Mouse (Mus musculus): Measurements from ENCODE around the gene Cnr2. TPM values are rescaled to one million over a fixed set of nuclear protein-coding genes. Genes with fewer than 3 reads are reported as not detected.

The Cnr2 gene
- polyA plus RNA-seq, 1 experiment: not detected

- Histone ChIP-seq H3ac (ENCODE audit: control insufficient read depth, insufficient read length) (peak within 1 kb of the TSS; percentile 78), H3K36me3 (ENCODE audit: control insufficient read depth, insufficient read depth) (peaks cover 39% of the 10 kb centered on the region), H3K27me3 (ENCODE audit: control insufficient read depth, insufficient read depth, insufficient read length) (no peaks in the 10 kb centered on the region), H3K79me2 (ENCODE audit: control insufficient read depth, insufficient read depth) (peaks cover 40% of the 10 kb centered on the region), H3K4me2 (ENCODE audit: low read depth) (peak within 1 kb of the TSS; percentile 89), H3K4me3 (peak within 1 kb of the TSS; percentile 90)
- TF ChIP-seq TCF12 (IDR thresholded peaks at IDR 0.05; ENCODE audit: insufficient read depth, poor library complexity, severe bottlenecking) (no peak), MYOD1 (IDR thresholded peaks at IDR 0.05; ENCODE audit: control insufficient read depth in 1 of 3, insufficient read length in 2 of 3, low read depth in 2 of 3) (peak in 2 of 3 experiments; percentile 60 to 80), POLR2AphosphoS2 (IDR thresholded peaks at IDR 0.05; ENCODE audit: insufficient read length, low read depth) (peak; percentile 80), CEBPB (IDR thresholded peaks at IDR 0.05; ENCODE audit: insufficient read depth, poor library complexity, severe bottlenecking) (0 out of 2 replicates have a peak, but pooled peaks have one; percentile 40), POLR2A (IDR thresholded peaks at IDR 0.05; ENCODE audit: insufficient read length, low read depth) (peak; percentile 76), MYOG (IDR thresholded peaks at IDR 0.05; ENCODE audit: control insufficient read depth in 1 of 3, insufficient read depth in 1 of 3, insufficient read length in 2 of 3, low read depth in 2 of 3) (peak; percentile 27 to 84 (median 62)), MAX (IDR thresholded peaks at IDR 0.05; ENCODE audit: low read depth) (no peak)
These were observed 21.5 kb upstream of the Cnr2 start, which contains the start of gene Pnrc2 for GRCm38 (mm10) chr4:135873526-135874202. TSS of gene Pnrc2 (minus strand) at chr4:135873850.

- no peak for TF ChIP-seq E2F4 (IDR thresholded peaks at IDR 0.05; ENCODE audit: insufficient read depth)
- no peak for TF ChIP-seq MYOG (IDR thresholded peaks at IDR 0.05; ENCODE audit: control insufficient read depth in 1 of 3, insufficient read depth in 1 of 3, insufficient read length in 2 of 3, low read depth in 2 of 3)
- no peak for TF ChIP-seq SRF (IDR thresholded peaks at IDR 0.05; ENCODE audit: control insufficient read depth, insufficient read length, low read depth)
- TF ChIP-seq MYOD1 (IDR thresholded peaks at IDR 0.05; ENCODE audit: control insufficient read depth in 1 of 3, insufficient read length in 2 of 3, low read depth in 2 of 3): no peak
- TF ChIP-seq CEBPB (IDR thresholded peaks at IDR 0.05; ENCODE audit: insufficient read depth, poor library complexity, severe bottlenecking): no peak
- no peak for TF ChIP-seq TCF12 (IDR thresholded peaks at IDR 0.05; ENCODE audit: insufficient read depth, poor library complexity, severe bottlenecking)
- TF ChIP-seq POLR2AphosphoS2 (IDR thresholded peaks at IDR 0.05; ENCODE audit: insufficient read length, low read depth): no peak
- no peak for TF ChIP-seq POLR2A (IDR thresholded peaks at IDR 0.05; ENCODE audit: insufficient read length, low read depth)
- no peak for TF ChIP-seq REST (IDR thresholded peaks at IDR 0.05; ENCODE audit: insufficient read depth, insufficient read length)
- no peak for TF ChIP-seq TCF3 (IDR thresholded peaks at IDR 0.05; ENCODE audit: insufficient read length, low read depth)
- TF ChIP-seq MAX (IDR thresholded peaks at IDR 0.05; ENCODE audit: low read depth): no peak
- no peak for TF ChIP-seq USF1 (IDR thresholded peaks at IDR 0.05; ENCODE audit: low read depth)
- Histone ChIP-seq H3K36me3 (ENCODE audit: control insufficient read depth, insufficient read depth) (peaks cover 31% of the 10 kb centered on the region), H3ac (ENCODE audit: control insufficient read depth, insufficient read length) (no peak overlapping the region), H3K4me3 (peak overlapping the region; percentile 90), H3K27me3 (ENCODE audit: control insufficient read depth, insufficient read depth, insufficient read length) (no peaks in the 10 kb centered on the region), H3K79me2 (ENCODE audit: control insufficient read depth, insufficient read depth) (peaks cover 33% of the 10 kb centered on the region), H3K4me2 (ENCODE audit: low read depth) (peak overlapping the region; percentile 89)
These were observed 20.3 kb upstream of the Cnr2 start for GRCm38 (mm10) chr4:135874564-135875535.

- TF ChIP-seq USF1 (IDR thresholded peaks at IDR 0.05; ENCODE audit: low read depth): no peak
- TF ChIP-seq POLR2A (IDR thresholded peaks at IDR 0.05; ENCODE audit: insufficient read length, low read depth): no peak
- no peak for TF ChIP-seq CEBPB (IDR thresholded peaks at IDR 0.05; ENCODE audit: insufficient read depth, poor library complexity, severe bottlenecking)
- TF ChIP-seq TCF3 (IDR thresholded peaks at IDR 0.05; ENCODE audit: insufficient read length, low read depth): no peak
- TF ChIP-seq MYOG (IDR thresholded peaks at IDR 0.05; ENCODE audit: control insufficient read depth in 1 of 3, insufficient read depth in 1 of 3, insufficient read length in 2 of 3, low read depth in 2 of 3): no peak
- no peak for TF ChIP-seq MYOD1 (IDR thresholded peaks at IDR 0.05; ENCODE audit: control insufficient read depth in 1 of 3, insufficient read length in 2 of 3, low read depth in 2 of 3)
- TF ChIP-seq E2F4 (IDR thresholded peaks at IDR 0.05; ENCODE audit: insufficient read depth): no peak
- no peak for TF ChIP-seq REST (IDR thresholded peaks at IDR 0.05; ENCODE audit: insufficient read depth, insufficient read length)
- no peak for TF ChIP-seq MAX (IDR thresholded peaks at IDR 0.05; ENCODE audit: low read depth)
- TF ChIP-seq SRF (IDR thresholded peaks at IDR 0.05; ENCODE audit: control insufficient read depth, insufficient read length, low read depth): no peak
- TF ChIP-seq TCF12 (IDR thresholded peaks at IDR 0.05; ENCODE audit: insufficient read depth, poor library complexity, severe bottlenecking): no peak
- TF ChIP-seq POLR2AphosphoS2 (IDR thresholded peaks at IDR 0.05; ENCODE audit: insufficient read length, low read depth): no peak
- Histone ChIP-seq H3K27me3 (ENCODE audit: control insufficient read depth, insufficient read depth, insufficient read length) (no peaks in the 10 kb centered on the region), H3K4me2 (ENCODE audit: low read depth) (peak overlapping the region; percentile 84), H3K4me3 (peak overlapping the region; percentile 21), H3K36me3 (ENCODE audit: control insufficient read depth, insufficient read depth) (peaks cover 25% of the 10 kb centered on the region), H3ac (ENCODE audit: control insufficient read depth, insufficient read length) (no peak overlapping the region), H3K79me2 (ENCODE audit: control insufficient read depth, insufficient read depth) (peaks cover 29% of the 10 kb centered on the region)
These were observed 19.6 kb upstream of the Cnr2 start for GRCm38 (mm10) chr4:135875546-135875945.

DNA sequence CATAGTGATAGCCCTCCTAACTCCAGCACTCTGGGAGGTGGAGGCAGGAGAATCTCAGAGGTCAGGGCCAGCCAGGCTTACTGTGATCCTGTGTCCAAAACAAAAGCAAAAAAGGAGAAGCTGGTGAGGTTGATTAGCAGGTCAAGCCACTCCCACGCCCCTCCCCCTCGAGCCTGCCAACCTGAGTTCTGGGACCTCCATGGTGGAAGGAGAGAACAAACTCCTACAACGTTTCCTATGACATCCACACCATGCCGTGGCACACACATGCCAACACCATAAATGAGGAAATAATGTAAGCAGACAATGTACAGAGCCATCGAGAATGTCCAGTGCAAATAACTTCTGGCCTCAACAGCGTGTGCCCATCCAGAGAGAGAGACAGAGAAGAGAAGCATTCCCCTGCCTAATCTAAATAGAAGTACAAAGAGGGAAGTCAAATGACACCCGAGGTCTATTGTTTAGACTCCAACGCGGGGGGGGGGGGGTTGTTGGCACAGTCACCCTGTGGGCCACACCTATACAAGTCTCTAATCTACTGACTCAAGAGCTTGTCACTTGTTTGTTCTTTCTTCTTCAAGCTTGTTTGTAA lies 19.1 kb upstream of the Cnr2 start:
- TF ChIP-seq MYOG (IDR thresholded peaks at IDR 0.05; ENCODE audit: control insufficient read depth in 1 of 3, insufficient read depth in 1 of 3, insufficient read length in 2 of 3, low read depth in 2 of 3) (no peak), POLR2AphosphoS2 (IDR thresholded peaks at IDR 0.05; ENCODE audit: insufficient read length, low read depth) (peak; percentile 56), USF1 (IDR thresholded peaks at IDR 0.05; ENCODE audit: low read depth) (no peak)
- Histone ChIP-seq H3K36me3 (ENCODE audit: control insufficient read depth, insufficient read depth) (peaks cover 20% of the 10 kb centered on the region), H3K4me2 (ENCODE audit: low read depth) (peak overlapping the region; percentile 84), H3ac (ENCODE audit: control insufficient read depth, insufficient read length) (no peak overlapping the region), H3K79me2 (ENCODE audit: control insufficient read depth, insufficient read depth) (peaks cover 23% of the 10 kb centered on the region), H3K4me3 (peak overlapping the region; percentile 21), H3K27me3 (ENCODE audit: control insufficient read depth, insufficient read depth, insufficient read length) (no peaks in the 10 kb centered on the region)

All from myocyte (in vitro differentiated cells).